Mouse (Mus musculus): ENCODE measurements at regions not wholly inside any gene's neighbourhood (a gene's known extent, or its start where the extent isn't known, plus 50 kb on each side); places are given as distances from the start of the nearest gene placed in this dataset.
A peak's percentile ranks its signal among the peaks of the same experiment; 100 is the strongest.
"Not testable (repeated sequence)": the region's sequence is repeated elsewhere in the genome, so short reads cannot be mapped to it uniquely, and the experiment has no call there.

DNA sequence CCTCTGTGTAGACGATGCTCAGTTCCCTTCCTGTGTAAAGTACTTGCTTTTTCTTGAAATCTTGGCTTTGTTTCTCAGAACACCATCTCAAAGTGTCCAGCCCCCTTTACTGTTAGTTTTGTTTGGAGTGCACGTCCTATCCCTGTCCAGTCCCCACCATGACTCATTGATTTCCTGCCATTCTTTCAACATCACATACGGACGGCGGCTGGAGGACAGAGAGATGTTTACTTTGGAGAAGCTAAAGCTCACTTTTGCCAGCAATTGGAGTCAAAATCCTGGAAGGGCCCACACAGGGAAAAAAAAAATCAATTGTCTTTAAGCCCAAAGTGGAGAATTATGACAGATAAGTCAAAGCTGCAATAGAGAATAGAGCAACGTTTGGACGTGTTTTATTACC lies 51.8 kb downstream of the Gm5426 start:
- no peak for DNase-seq (ENCODE audit: low spot score)

DNA sequence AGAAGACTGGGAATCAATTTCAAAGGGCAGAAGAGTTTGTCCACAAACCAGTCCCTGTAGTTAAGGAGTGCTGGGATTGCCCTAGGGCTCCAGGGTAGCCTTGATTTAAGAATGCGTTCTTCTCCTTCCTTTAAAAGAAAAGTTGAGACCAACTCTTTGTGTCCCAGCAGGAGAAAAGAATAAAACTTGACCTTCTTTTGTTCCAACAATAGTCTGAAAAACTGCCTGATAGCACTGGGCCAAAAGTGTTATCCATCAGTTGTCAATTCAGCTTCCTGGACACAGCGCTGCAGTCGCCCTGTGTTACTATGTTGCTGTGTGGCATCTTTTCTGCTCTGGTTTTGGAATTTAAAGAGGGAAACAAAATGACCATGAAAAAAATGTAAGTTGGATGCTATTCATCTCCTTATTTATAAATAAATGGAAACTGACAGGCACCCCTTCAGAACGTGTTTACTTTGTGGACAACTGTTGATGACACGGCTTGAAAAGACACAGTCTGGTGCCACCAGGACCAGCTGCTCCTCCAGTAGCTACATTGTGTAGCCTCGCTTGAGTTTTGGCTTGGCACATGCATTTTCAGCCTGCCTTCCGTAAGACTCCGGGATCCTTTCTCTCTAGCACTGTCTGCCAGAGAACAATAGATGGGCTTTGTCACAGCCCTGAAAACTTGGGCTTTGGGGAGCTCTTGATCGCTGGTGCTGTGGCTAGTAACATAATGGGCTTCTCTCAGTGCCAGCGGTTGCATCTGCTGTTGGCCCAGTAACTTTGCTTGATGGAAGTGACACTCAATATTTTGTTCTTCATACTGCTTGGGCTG lies 54.0 kb downstream of the Gm5426 start:
- DNase-seq (ENCODE audit: low spot score), result peak; percentile 14

DNA sequence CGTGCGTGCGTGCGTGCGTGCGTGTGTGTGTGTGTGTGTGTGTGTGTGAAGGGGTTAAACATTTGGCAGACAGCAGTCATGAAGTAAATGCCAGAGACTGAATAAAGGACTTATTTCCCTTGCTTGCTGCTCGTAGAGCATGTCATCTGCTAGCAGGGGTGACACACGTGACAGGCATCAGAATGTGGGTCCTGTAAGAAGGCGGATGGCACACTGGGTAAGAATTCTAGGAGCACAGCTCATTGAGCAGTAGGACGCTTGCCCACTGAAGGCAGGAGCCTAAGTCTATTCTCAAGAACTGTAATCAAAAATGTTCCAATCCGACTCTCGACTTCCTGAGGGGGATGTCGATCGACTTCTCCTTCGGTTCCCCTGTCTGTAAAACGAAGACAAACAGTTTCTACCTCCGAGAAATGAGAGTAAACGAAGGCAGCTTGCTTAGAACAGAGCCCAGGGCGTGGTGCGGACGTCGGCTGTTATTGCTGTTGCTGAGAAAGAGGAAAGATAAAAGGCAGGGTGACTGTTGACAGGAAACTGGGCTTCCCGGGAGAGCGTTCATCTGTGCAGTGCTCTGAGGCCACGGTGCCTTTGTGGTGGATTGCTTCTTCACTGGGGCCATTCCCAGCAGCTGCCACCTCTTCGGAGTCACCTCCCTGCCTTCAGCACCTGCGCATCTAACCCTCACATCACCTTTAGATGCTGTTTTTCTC lies 64.7 kb downstream of the Gm5426 start:
- no peak for DNase-seq (ENCODE audit: low spot score)

DNA sequence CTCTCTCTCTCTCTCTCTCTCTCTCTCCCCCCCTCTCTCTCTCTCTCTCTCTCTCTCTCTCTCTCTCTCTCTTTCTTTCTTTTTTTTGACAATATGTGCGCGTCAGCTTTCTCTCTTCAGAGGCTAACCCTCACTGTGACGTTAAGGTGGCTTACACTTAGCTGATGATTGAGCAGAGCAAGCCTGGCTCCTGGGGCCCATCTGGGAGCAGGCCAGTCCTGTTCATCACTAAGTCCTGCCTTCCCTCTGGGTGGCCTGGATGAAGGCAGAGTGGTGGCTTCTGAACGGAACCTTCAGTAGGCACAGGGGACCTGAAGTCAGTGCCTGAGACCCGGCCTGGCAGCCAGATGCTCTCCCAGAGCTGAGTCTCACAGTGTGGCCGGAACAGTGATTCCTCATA lies 65.5 kb downstream of the Gm5426 start:
- no peak for DNase-seq (ENCODE audit: low spot score)

DNA sequence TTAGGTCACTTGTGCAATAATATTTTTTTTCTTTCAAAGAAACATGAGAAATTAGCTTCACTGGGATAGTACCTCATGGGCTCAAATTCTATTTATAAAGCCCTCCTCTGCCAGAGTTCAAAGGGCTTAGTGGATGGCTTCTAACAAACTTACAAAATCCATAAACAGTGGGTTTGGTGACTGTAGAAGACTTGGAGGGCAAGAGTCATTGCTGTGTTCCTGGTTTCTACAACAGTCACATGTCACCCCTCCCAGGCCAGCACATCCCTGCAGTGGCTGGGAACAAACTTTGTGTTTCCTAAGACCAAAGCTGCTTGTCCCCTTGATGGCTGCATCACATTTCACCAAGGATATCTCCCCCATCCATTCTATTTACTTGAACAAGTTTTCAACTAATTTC lies 66.5 kb downstream of the Gm5426 start:
- DNase-seq (ENCODE audit: low spot score), result no peak

DNA sequence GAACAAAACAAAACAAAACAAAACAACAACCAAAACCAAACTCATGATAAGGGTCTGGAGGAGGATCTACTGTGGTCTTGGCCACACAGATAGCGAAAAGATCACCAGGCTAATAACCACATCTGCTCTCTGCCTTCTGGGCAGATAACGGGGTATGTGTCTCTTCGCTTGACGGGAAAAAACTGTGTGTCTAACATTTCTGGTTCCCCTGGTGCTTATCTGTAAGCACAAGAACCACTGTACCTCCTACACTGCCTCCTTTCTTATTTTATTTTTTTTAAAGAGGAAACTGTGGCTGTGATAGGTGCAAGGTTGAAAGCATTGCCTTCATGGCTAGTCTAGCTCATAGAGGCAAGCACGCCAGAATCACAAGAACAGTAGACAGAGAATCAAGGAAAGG lies 67.8 kb downstream of the Gm5426 start:
- DNase-seq (ENCODE audit: low spot score), result no peak

DNA sequence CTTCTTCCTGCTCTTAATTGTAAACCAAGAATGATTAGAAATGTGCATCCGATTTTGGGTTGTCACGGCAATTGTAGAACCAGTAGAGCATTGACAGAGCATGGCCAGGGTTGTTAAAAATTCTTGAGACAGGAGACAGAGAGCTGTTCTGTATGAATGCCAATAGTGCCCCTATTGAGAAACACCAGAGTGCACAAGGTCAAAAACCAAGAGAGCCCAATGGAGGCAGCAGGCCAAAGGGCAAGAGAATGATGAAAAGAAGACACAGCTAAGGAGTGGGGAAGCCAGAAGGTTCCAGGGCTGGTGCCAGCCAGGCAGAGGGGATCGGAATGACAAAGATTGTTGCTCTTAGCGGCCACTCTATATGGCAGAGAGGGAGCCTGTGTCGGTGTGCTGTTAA lies 72.8 kb downstream of the Gm5426 start:
- DNase-seq (ENCODE audit: low spot score), result no peak

DNA sequence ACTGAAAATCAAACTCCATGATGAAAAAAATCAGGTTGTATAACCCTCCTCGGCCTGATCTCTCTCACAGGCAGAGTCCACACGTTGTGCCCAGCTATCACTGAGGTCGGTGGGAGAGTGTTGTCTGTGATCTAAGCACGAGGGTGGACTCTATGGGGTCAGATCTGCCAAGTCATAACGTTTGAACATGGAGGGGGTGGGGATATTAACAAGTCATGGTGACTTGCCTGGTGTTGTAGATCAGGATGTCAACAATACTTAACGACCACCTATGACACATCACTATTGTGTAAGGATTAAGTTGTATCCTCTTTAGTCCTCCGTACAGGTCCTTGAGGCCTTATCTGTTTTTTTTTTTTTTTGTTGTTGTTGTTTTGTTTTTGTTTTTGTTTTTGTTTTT lies 74.8 kb downstream of the Gm5426 start:
- no peak for DNase-seq (ENCODE audit: low spot score)

DNA sequence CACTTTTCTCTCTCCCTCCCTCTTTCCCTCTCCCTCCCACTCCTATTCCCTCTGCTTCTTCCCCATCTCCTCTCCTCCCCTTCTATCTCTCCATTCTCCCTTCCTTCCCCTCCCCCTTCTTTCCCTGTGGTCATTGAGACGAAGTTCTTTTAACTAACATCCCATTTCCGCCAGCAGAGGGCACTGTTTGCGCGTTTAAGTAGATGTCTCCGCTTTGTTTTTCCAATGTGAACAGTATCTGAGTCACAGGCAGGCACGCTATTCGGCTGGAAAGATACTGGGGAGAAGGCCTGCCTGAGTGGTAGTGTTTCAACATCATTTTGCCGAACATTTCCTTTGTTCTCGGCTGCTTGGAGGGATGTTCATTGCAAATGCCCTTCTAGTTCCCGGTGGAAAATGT lies 77.5 kb downstream of the Gm5426 start:
- DNase-seq (ENCODE audit: low spot score), result peak; percentile 97

DNA sequence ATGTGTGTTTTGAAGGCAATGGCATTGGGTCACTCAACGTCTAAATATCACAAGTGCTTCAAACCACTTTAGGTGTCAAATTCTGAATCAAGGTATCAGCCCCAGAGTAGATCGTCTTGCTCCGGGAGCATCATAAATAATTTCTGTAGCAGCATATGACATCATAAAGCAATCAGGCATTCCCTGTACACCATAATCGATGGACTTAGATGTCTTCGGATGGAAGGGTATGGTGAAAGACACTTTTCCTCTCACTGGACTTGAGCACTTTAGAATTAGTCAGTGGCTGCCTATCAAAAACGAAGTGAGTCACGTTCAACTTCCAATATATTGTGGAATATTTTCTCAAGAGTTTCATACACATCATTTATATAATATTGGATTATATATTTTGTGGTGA lies 77.9 kb downstream of the Gm5426 start:
- no peak for DNase-seq (ENCODE audit: low spot score)

DNA sequence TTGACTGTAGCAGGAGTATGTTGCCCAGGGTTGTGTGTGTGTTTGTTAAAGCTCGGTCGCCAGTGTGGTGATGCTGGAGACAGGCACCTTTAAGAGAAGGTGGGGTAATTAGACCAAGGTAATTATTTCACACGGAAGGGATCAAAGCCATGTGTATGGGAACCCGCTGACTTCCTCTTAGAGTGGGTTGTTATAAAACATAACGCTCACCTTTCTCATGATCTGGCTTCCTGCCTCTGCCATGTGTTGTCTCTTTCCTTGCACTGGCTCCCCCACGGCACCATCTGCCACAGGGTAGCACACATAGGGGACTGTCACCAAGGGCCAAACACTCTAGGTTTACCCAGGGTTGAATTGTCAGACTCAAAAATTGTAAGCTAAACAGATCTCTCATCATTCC lies 78.5 kb downstream of the Gm5426 start:
- DNase-seq (ENCODE audit: low spot score), result no peak

DNA sequence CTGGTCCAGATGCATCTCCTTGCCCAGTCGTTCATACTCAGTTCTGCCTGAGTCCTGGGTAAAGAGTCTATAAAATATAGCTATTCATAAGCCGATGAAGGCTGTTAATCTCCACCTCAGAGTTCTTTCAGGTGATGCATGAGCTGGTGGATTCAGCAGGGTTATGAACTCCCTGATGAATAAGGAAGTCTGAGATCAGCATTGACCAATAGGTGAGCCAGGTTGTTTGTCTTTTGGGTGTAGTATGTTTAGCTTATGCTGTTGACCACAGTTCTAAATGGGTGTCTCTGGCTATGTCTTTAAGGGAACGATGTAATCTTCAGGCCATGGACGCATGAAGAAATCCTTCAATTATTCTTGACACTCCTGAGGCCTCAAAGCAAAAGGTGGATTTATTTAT lies 84.3 kb downstream of the Gm5426 start:
- no peak for DNase-seq (ENCODE audit: low spot score)

DNA sequence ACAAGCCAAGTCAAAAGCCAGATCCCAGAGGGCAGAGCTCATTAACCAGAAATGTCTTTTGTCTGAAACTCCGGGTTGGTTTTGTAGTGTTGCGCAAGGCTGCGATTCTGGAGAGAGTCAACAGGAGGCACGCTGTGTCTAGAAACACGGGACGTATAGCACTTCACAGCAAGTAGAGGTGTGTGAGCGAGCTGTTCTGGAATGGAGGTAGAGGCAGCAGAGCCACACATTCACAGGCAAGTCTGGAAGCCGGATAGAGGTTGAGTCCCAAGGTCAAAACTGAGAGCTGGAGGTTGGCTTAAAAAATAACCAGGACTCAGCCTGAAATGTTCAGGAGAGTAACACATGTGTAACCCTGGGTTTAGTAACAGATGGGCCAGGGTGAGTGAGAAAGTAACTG lies 94.0 kb downstream of the Gm5426 start:
- no peak for DNase-seq (ENCODE audit: low spot score)

DNA sequence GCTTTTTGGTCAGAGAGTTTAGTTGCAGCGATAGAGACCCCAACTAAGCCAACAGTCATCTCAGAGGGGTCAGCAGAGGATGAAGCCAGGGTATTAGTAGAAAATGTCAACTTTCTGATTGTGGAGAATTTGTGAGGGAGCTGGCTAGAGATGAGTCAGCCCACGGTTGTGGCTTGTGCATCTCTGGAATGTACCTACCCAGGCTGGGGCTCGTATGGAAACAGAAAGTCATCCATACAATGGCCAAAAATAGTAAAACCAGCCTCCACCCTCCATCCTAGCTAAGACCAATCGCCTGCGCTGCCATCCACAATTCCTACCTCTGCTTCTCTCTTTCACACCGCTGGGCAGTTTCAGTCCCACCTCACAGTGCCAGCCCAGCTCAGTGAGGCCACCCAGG lies 94.9 kb downstream of the Gm5426 start:
- DNase-seq (ENCODE audit: low spot score), result no peak

DNA sequence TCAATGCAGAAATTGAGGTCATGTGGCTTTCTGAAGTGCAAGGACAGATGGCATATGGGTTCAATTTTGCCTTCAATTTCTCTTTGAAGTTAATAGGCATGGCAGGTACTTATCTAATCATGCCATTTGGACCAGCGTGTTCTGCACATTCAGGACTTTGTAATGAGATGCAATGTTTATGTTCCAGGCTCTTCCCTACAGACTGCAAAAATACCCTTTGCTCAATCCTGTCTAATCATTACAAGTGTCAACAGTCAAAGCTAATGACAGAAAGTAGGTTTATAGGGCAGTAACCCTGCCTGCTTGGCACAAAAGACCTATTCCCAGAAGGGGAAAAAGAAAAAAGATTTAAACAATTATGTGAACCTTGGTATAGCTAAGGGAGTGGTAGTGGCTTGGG lies 96.5 kb downstream of the Gm5426 start:
- DNase-seq (ENCODE audit: low spot score), result no peak

DNA sequence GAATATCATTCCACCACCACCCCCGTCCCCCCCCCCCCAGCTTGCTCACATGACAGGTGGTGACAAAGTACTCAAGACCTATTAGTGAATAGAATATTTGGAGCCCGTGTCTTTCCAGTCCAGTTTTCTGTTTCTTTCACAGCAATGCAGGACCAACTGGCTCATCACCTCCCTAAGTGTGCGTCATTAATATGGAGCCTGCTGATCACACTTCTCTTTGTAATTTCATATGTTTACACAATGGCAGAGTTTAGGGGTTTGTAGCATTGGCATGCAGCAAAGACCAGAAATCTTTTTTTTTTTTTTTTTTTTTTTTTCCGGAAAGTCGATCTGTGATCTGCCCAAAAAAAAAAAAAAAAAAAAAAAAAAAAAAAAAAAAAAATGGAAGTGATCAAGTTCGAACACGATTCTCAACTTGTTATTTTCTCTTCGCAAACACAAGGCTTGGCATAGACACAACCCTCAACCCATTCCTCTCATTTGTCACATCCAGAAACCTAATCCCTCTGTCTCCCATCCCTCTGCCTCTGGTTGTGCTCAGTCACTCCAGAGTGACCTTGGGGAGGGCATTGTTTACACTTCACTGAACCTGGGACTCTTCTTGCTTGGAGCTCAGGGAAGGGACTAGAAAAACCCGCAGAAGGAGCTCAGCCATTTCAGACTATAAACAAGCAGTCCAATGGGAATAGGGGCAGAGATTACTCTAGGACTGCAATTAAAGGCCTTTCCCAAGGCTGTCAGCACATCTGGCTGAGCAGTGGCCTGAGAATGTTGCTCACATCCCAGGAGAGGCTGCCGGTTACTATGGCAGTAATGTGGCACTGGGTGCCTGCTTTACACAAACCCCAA lies 98.4 kb downstream of the Gm5426 start:
- DNase-seq (ENCODE audit: low spot score), result peak; percentile 47

DNA sequence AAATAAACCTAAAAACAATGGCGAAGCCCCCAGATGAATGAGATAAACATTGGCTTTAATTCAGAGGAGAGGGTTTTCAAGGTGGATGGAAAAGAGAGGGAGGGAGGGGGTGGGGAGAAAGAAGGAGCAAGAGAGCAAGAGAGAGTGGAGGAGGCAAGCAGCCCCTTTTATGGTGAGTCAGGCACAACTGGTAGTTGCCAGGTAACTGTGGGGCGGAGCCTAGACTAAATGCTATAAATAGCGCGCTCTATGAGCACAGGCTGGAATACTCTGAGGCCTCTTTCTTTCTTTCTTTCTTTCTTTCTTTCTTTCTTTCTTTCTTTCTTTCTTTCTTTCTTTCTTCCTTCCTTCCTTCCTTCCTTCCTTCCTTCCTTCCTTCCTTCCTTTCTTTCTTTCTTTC lies 99.6 kb downstream of the Gm5426 start:
- DNase-seq (ENCODE audit: low spot score), result not testable (repeated sequence)

DNA sequence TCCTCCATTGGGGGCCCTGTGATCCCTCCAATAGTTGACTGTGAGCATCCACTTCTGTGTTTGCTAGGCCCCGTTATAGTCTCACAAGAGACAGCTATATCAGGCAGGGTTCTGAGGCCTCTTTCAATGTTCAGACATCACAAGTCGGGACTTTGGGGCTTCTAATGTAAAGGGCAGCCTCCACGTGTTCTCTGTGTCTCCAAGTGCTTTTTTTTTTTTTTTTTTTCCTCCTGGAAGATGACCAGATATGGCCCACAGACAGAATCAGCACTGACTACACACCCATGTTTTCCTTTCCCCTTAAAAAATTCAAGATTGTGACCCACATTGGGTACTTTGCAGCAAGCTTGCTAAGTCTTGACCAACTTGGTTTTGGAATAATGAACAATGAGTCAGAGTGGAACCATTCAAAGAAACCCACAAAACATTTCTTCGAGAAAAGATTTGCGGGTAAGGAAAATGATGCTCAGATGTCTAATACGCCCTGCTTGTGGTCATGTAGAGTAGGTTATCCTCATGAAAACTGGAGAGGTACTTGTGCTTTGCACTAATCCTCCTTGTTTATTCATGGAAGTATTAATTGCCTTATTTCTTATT lies 100.5 kb downstream of the Gm5426 start:
- DNase-seq (ENCODE audit: low spot score), result no peak

DNA sequence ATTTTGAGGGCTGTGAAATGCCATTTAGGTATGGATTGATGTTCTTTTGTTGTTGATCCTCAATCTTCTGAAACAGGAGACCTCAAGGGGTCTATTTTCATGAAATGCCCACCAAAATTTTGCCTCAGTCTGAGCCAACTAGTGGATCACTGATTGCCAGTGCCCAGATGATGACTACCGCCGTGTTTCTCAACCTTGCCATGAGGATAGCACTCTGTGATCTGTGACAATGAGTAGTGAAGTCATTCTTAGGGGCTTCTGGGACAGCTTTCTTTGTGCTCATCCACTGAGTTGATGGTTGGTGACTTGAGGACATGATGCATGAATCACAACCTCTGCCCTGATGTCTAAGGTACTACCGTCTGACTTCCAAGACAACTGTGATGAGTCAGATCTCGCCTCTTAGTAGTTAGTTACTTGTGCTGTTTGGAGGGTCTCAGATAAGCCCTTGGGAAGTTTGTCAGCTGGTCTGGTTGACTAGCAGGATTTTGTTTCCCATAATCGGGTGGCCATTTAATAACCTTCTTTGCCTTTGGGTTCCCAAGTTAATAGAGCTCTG lies 101.2 kb downstream of the Gm5426 start:
- DNase-seq (ENCODE audit: low spot score), result no peak

DNA sequence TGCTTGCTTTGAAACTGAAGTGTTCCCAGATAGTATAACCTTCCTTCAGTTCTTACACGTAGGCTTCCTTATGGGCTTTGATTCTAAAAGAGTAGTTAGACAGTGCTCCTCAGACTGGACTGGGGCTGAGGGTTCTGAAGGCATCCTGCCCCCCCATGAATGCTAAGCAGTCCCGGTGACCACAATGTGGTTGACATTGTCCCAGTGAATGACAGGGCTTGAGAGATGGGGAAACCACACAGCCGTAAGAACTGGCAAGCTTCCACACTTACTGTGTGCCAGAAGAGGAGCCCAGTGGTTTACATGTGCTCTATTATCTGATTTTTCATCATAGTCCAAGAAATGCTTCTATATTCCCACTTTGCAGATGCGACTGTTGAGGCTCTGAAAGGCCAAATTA lies 101.8 kb downstream of the Gm5426 start:
- no peak for DNase-seq (ENCODE audit: low spot score)

DNA sequence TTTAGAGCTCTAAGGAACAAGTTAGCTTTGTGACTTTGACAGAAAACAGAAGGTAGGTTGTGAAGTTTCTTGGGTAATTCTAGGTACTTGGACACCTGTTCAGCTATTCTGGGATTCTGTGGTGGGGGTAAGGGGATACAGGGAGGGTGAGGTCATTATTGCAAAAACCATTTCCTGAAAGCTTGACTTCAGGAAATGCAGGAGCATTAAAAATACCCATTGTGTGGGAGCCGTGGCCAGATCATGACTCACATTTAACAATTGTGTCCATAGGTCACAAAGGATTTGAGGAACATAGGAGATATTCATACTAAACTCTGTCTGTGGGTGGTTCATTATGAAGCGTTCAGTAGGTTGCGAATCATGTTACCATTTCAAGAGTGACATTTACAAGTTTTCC lies 102.4 kb downstream of the Gm5426 start:
- no peak for DNase-seq (ENCODE audit: low spot score)

DNA sequence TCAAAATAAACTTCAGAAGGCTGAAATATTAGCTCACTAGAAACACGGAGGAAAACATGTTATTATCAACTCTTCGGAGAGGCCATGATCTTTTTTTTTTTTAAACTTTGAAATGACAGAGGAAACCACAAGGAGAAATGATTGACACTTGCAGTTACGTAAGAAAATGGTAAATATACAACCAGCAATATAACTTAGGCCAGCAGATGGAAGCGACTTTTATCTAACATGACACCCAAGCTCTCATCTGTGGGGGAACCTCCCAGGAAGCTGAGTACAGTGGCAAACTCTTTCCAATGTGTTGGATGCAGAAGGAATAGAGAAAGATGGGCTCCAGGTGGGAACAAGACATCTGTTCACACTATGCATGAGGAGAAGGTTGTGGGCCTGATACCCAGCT lies 104.2 kb downstream of the Gm5426 start:
- DNase-seq (ENCODE audit: low spot score), result no peak

All from retina, embryonic 14.5 days (tissue).